In genomic region chr13:77324101-77324500, GRCm38 (mm10) we compare ENCODE assay signal across 20 mouse cellular contexts.
"Had no signal": no experiment of that assay in that cellular context is flagged by ENCODE, and none has a peak within 500 bp of the region (broad histone marks: within the 10 kb centered on the region; RNA-seq: fewer than 3 reads in every experiment).

No protein-coding gene starts in this region.

- H3K4me3 ChIP-seq: limb, embryonic 12.5 days; liver, embryonic 12.5 days; liver, embryonic 15.5 days; lung, embryonic 15.5 days; megakaryocyte, embryonic 14.5 days; stomach, embryonic 15.5 days had no signal

- ATAC-seq: liver, embryonic 12.5 days had no signal

- H3K4me2 ChIP-seq: limb, embryonic 12.5 days; liver, embryonic 12.5 days; liver, embryonic 15.5 days; lung, embryonic 15.5 days; midbrain, embryonic 11.5 days; stomach, embryonic 15.5 days had no signal

- H3K9me3 ChIP-seq: limb, embryonic 12.5 days; liver, embryonic 12.5 days; liver, embryonic 15.5 days; lung, embryonic 15.5 days; megakaryocyte, embryonic 14.5 days; stomach, embryonic 15.5 days had no signal

- H3K27ac ChIP-seq: limb, embryonic 12.5 days; liver, embryonic 12.5 days; liver, embryonic 15.5 days; lung, embryonic 15.5 days; stomach, embryonic 15.5 days had no signal

- H3K9ac ChIP-seq: limb, embryonic 12.5 days; liver, embryonic 12.5 days; liver, embryonic 15.5 days; lung, embryonic 15.5 days; stomach, embryonic 15.5 days had no signal

- H3K36me3 ChIP-seq: limb, embryonic 12.5 days; liver, embryonic 12.5 days; liver, embryonic 15.5 days; lung, embryonic 15.5 days; stomach, embryonic 15.5 days had no signal

- DNase-seq: kidney, adult 11 months; kidney, adult 9 months; kidney, postnatal 14 days; kidney, postnatal 4 days; liver; lung, adult 18-20 months; lung, postnatal 10 days; lung, postnatal 36 days; midbrain, embryonic 14.5 days; retina, postnatal 1 day; right cerebral cortex, postnatal 25 days; spleen, adult 18-20 months; thymus, postnatal 36 days had no signal

- H3K4me1 ChIP-seq: liver, embryonic 12.5 days; liver, embryonic 15.5 days; lung, embryonic 15.5 days; megakaryocyte, embryonic 14.5 days; stomach, embryonic 15.5 days had no signal

- H3K27me3 ChIP-seq: limb, embryonic 12.5 days; liver, embryonic 12.5 days; liver, embryonic 15.5 days; lung, embryonic 15.5 days; megakaryocyte, embryonic 14.5 days; stomach, embryonic 15.5 days had no signal
